Mouse (Mus musculus) embryonic fibroblast, embryonic 13.5 days (primary cell): ENCODE data around the gene 1190005I06Rik. TPM values are rescaled to one million over a fixed set of nuclear protein-coding genes. Genes with fewer than 3 reads are reported as not detected.

ENCODE experiments used
- H3K27ac ChIP-seq: 2 replicates; pipeline ENCODE4 v1.5.1; 2012; ENCODE audit warnings: low read length, control low read depth, inconsistent platforms; ENCODE audit not compliant: insufficient read depth
- H3K4me1 ChIP-seq: 2 replicates; pipeline ENCODE4 v1.6.1; 2011; ENCODE audit warnings: low read length; ENCODE audit not compliant: control insufficient read depth, insufficient read depth
- H3K4me3 ChIP-seq: 2 replicates; pipeline ENCODE4 v1.5.1; 2011; ENCODE audit warnings: mild to moderate bottlenecking, control low read depth, low read length; ENCODE audit not compliant: insufficient read depth
- CTCF ChIP-seq: IDR thresholded peaks from 2 replicates; pipeline ENCODE4 v1.5.1; 2011; ENCODE audit warnings: mild to moderate bottlenecking, control low read depth, low read length, moderate library complexity, borderline replicate concordance; ENCODE audit not compliant: insufficient read depth
- POLR2A ChIP-seq: IDR thresholded peaks from 2 replicates; pipeline ENCODE4 v1.6.1; 2011; ENCODE audit warnings: low read depth, mild to moderate bottlenecking, control low read depth, low read length, moderate library complexity
- polyA plus RNA-seq: library from polyadenylated mRNA; stranded (reverse); fragments of >200 nt; gene quantifications from 2 replicates; pipeline ENCODE4 v1.2.4, GENCODE M21; 2011; ENCODE audit warnings: low read depth; ENCODE audit not compliant: missing spikeins, insufficient read length

Gene 1190005I06Rik
- polyA plus RNA-seq, 1 experiment: 2.2 TPM

- no peak for TF ChIP-seq CTCF
- TF ChIP-seq POLR2A: no peak
- Histone ChIP-seq H3K4me3 (no peak overlapping the region), H3K4me1 (peaks cover 7% of the 10 kb centered on the region), H3K27ac (no peak overlapping the region)
Measured at GRCm38 (mm10) chr8:120568164-120568798, 79.2 kb downstream of the 1190005I06Rik start.

GRCm38 (mm10) chr8:120567731-120568130 lies 79.7 kb downstream of the 1190005I06Rik start:
- Histone ChIP-seq H3K4me1 (peaks cover 12% of the 10 kb centered on the region), H3K27ac (no peak overlapping the region)
- TF ChIP-seq CTCF: no peak
- no peak for TF ChIP-seq POLR2A

DNA sequence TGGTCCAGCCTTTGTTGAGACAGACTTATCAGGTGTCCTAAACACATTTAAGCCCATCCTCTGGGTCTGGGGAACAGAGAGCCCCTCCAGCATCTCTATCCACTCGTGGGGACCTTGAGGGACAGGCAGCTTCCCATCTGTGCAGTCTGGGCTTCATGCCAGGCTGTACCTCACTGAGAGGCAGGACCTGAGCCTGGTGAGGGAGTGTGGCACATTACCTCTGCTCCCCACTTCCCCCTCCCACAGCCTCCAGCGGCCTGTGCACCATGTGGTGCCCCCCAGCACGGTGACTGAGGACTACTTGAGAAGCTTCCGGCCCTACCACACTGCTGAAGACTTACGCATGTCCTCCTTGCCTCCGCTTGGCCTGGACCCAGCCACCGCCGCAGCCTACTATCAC lies 80.8 kb downstream of the 1190005I06Rik start:
- TF ChIP-seq CTCF: no peak
- no peak for TF ChIP-seq POLR2A
- H3K27ac ChIP-seq: no peak overlapping the region
- no peak overlapping the region for H3K4me3 ChIP-seq
- peaks cover 13% of the 10 kb centered on the region for H3K4me1 ChIP-seq

More at GRCm38 (mm10) chr8:120567731-120568130, 79.7 kb downstream of the 1190005I06Rik start:
- H3K4me3 ChIP-seq: no peak overlapping the region

- no peak overlapping the region for H3K4me3 ChIP-seq
- peaks cover 17% of the 10 kb centered on the region for H3K4me1 ChIP-seq
- no peak for TF ChIP-seq POLR2A
- H3K27ac ChIP-seq: peak overlapping the region; percentile 44; the same call in 1 of the 2 replicates
Measured at GRCm38 (mm10) chr8:120565151-120565711, 82.2 kb downstream of the 1190005I06Rik start.

DNA sequence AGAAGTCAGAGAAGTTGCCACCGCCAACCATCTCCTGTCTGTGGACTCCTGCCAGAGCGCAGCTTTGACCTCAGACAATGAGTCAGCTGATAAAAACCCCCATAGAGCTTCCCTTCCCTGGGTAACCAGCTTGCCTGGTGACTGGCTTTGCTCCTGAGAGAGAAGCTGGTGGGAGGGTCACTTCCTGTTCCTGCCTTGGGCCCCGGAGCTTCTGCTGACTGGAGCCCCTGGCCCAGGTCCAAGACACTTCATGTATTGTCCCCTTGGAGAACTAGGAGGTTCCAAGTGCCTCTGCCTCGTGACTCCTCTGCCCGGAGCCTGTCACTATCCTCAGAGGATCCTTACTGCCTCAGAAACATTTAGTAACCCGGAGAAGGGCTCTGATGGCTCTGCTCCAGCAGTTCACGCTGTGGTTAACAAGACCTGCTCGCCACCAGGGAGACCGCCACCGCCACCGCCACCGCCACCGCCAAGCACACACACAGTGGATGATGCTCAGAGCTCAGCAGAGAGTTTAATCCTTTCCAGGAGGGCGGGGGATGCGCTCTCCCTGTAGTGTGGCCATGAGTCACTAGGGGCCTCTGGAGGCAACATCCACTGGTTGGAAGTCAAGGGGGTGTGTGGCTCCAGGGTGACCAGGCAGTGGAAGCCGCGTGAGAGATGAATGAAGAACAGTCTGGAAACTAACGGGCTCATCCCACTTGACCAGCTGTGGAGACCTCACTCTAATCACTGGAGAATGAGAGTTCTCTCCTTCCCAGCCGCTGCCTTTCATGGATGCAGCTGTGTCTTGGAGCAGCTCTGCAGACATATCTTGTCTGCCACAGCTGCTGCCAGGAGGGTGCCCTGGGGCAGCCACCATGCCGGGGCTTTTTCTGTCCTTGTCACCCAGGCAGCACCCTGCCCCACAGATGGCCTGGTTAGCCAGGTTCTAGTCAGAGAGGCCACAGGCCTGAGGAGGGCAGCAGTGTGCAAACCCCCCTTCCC lies 83.3 kb downstream of the 1190005I06Rik start:
- Histone ChIP-seq H3K27ac (peak overlapping the region; percentile 91), H3K4me1 (peaks cover 17% of the 10 kb centered on the region), H3K4me3 (no peak overlapping the region)
- no peak for TF ChIP-seq CTCF
- no peak for TF ChIP-seq POLR2A

GRCm38 (mm10) chr8:120563348-120563724 lies 84.1 kb downstream of the 1190005I06Rik start:
- H3K4me1 ChIP-seq: peaks cover 17% of the 10 kb centered on the region
- no peak overlapping the region for H3K4me3 ChIP-seq
- TF ChIP-seq POLR2A (no peak), CTCF (no peak)
- H3K27ac ChIP-seq: peak overlapping the region; percentile 91

- TF ChIP-seq POLR2A (no peak), CTCF (no peak)
- Histone ChIP-seq H3K27ac (peak overlapping the region; percentile 91), H3K4me1 (peaks cover 17% of the 10 kb centered on the region), H3K4me3 (no peak overlapping the region)
Measured at GRCm38 (mm10) chr8:120562680-120563347, 84.6 kb downstream of the 1190005I06Rik start.

DNA sequence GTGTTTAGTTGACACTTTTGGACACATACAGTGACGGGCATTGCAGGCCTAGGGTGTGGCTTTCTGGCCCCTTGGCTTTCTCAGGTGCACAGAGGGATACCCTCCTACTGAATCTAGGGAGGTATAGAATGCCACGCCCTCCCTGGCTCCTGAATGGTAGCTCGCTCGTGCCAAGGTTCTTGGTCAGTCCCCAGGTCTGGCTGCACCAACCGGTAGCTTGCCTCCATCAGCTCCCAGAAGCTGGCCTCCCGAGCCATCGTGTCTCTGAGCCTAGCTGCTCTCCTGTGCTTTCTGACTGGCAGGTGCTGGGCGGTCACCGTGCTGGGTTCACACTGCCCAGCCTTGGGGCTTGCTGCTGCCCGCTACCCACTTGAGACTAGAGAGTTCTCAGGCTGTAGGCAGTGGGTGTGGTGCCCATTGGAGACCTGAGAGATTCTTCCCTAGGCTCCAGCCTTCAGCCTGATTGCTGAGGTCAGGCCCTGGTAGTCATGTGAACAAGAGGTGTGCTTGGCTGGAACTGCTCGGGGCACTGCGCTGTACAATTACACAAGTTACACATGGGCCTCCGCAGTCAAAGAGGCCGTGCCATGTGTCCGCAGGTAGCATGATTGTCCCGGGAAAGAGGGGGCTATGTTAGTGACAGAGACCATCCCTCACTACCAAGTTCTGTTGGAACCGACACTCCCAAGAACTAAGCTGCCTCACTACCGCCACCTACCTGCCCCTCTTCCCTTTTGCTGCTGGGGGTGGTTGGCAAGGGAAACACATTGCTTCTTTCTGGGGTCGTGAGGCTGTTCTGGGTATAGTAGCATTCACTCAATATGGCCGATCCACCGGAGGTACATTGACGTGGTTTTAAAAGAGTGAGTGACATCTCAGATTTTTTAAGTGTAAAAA lies 85.6 kb downstream of the 1190005I06Rik start:
- TF ChIP-seq POLR2A: no peak
- TF ChIP-seq CTCF: peak; percentile 33; the same call in 1 of the 2 replicates
- H3K4me1 ChIP-seq: peaks cover 17% of the 10 kb centered on the region
- H3K27ac ChIP-seq: peak overlapping the region; percentile 4; the same call in 1 of the 2 replicates
- H3K4me3 ChIP-seq: no peak overlapping the region
